Mouse (Mus musculus): Measurements from ENCODE around the gene Gnaq. TPM values are rescaled to one million over a fixed set of nuclear protein-coding genes. Genes with fewer than 3 reads are reported as not detected.

The Gnaq gene
- total and polyA plus RNA-seq, 3 experiments: 8.1 to 12.9 (median 8.2) TPM

GRCm38 (mm10) chr19:16339954-16340586 is 207.4 kb downstream of the Gnaq start:
- Histone ChIP-seq H3K9me3 (replicated peaks; ENCODE audit: low read length) (no peaks in the 10 kb centered on the region), H3K27ac (ENCODE audit: insufficient read depth, low read depth) (no peak overlapping the region), H3K27me3 (replicated peaks) (no peaks in the 10 kb centered on the region), H3K79me2 (replicated peaks; ENCODE audit: control insufficient read depth, extremely low read depth, insufficient read depth, poor library complexity, severe bottlenecking) (no peaks in the 10 kb centered on the region), H3K4me3 (replicated peaks in 1 of 3; ENCODE audit: low read depth in 2 of 3, low read length in 2 of 3, poor library complexity in 1 of 3) (no peak overlapping the region), H3K4me2 (ENCODE audit: insufficient read depth, low read depth, poor library complexity, severe bottlenecking) (no peak overlapping the region), H3K9ac (ENCODE audit: insufficient read depth, low read depth) (no peak overlapping the region), H3K36me3 (replicated peaks in 1 of 2; ENCODE audit: control insufficient read depth in 1 of 2, insufficient read depth in 1 of 2, low read length in 1 of 2) (peaks cover 15 to 46% of the 10 kb centered on the region in 2 experiments), H3K4me1 (ENCODE audit: control insufficient read depth in 1 of 2, insufficient read depth in 2 of 2) (peaks cover 0 to 36% of the 10 kb centered on the region in 2 experiments; a peak in 3 of 4 replicates)
- no peak for DNase-seq (ENCODE audit: extremely low read depth)
- TF ChIP-seq POLR2A (IDR thresholded peaks at IDR 0.05; ENCODE audit: low read depth, low read length) (no peak), MAZ (IDR thresholded peaks at IDR 0.05; ENCODE audit: low read depth, low read length) (no peak), USF1 (IDR thresholded peaks at IDR 0.05; ENCODE audit: low read depth, low read length) (no peak), MAFK (IDR thresholded peaks at IDR 0.05; ENCODE audit: insufficient replicate concordance, low read length) (no peak), MEF2A (IDR thresholded peaks at IDR 0.05; ENCODE audit: borderline replicate concordance, low read depth, low read length) (no peak), NRF1 (IDR thresholded peaks at IDR 0.05; ENCODE audit: low read depth, low read length) (no peak), ELF1 (IDR thresholded peaks at IDR 0.05; ENCODE audit: low read depth, low read length) (no peak), EP300 (IDR thresholded peaks at IDR 0.05; ENCODE audit: low read length) (no peak), CHD1 (IDR thresholded peaks at IDR 0.05; ENCODE audit: low read depth, low read length) (no peak), IRF4 (IDR thresholded peaks at IDR 0.05; ENCODE audit: low read depth, low read length) (no peak), HCFC1 (IDR thresholded peaks at IDR 0.05; ENCODE audit: low read depth, low read length) (no peak), MXI1 (IDR thresholded peaks at IDR 0.05; ENCODE audit: low read depth, low read length) (no peak), ZNF384 (IDR thresholded peaks at IDR 0.05; ENCODE audit: low read depth, low read length) (no peak), USF2 (conservative IDR thresholded peaks at IDR 0.05; ENCODE audit: low read depth, low read length) (no peak), SIN3A (IDR thresholded peaks at IDR 0.05; ENCODE audit: low read length) (no peak), POLR2AphosphoS2 (IDR thresholded peaks at IDR 0.05; ENCODE audit: low read depth, low read length) (no peak), ZC3H11A (IDR thresholded peaks at IDR 0.05; ENCODE audit: low read depth, low read length) (no peak)
- in situ Hi-C loops (cut with MboI; ENCODE audit: low pct_ligation_motif_present, low pct_unique_long_range_greater_than_20kb, low sequenced_read_pairs): loop anchor here (25.0 kb wide), 1 partner anchor 278 kb away; no protein-coding TSS in a partner anchor
- dilution Hi-C loops (cut with MboI; ENCODE audit: extremely low pct_ligation_motif_present, extremely low pct_unique_long_range_greater_than_20kb, low sequenced_read_pairs): no loop called here

GRCm38 (mm10) chr19:16342702-16343101 is 210.1 kb downstream of the Gnaq start:
- H3K4me2 ChIP-seq (ENCODE audit: insufficient read depth, low read depth, poor library complexity, severe bottlenecking): no peak overlapping the region
- no peak overlapping the region for H3K9ac ChIP-seq (ENCODE audit: insufficient read depth, low read depth)
- in situ Hi-C loops (cut with MboI; ENCODE audit: low pct_ligation_motif_present, low pct_unique_long_range_greater_than_20kb, low sequenced_read_pairs) (loop anchor here (25.0 kb wide), 1 partner anchor 280 kb away; no protein-coding TSS in a partner anchor), dilution Hi-C loops (cut with MboI; ENCODE audit: extremely low pct_ligation_motif_present, extremely low pct_unique_long_range_greater_than_20kb, low sequenced_read_pairs) (no loop called here)
- H3K79me2 ChIP-seq (replicated peaks; ENCODE audit: control insufficient read depth, extremely low read depth, insufficient read depth, poor library complexity, severe bottlenecking): no peaks in the 10 kb centered on the region
- no peak overlapping the region for H3K27ac ChIP-seq (ENCODE audit: insufficient read depth, low read depth)
- no peaks in the 10 kb centered on the region for H3K27me3 ChIP-seq (replicated peaks)
- no peaks in the 10 kb centered on the region for H3K9me3 ChIP-seq (replicated peaks; ENCODE audit: low read length)
- H3K36me3 ChIP-seq (replicated peaks in 1 of 2; ENCODE audit: control insufficient read depth in 1 of 2, insufficient read depth in 1 of 2, low read length in 1 of 2): peaks cover 9 to 53% of the 10 kb centered on the region in 2 experiments
- DNase-seq (ENCODE audit: extremely low read depth): no peak
- H3K4me1 ChIP-seq (ENCODE audit: control insufficient read depth in 1 of 2, insufficient read depth in 2 of 2): peaks cover 0 to 29% of the 10 kb centered on the region in 2 experiments; a peak in 3 of 4 replicates
- TF ChIP-seq MYC (IDR thresholded peaks at IDR 0.05; ENCODE audit: low read depth, low read length): no peak
- peak in 1 of 2 experiments; percentile 59; a peak in 3 of 4 replicates for TF ChIP-seq CTCF (conservative IDR thresholded peaks at IDR 0.05 in 1 of 2, IDR thresholded peaks at IDR 0.05 in 1 of 2; ENCODE audit: low read depth in 2 of 2, low read length in 2 of 2)
- TF ChIP-seq MAX (IDR thresholded peaks at IDR 0.05; ENCODE audit: low read length): no peak
- peak; percentile 29; the same call in 1 of the 2 replicates for TF ChIP-seq SMC3 (IDR thresholded peaks at IDR 0.05; ENCODE audit: low read depth, low read length)
- TF ChIP-seq RAD21 (IDR thresholded peaks at IDR 0.05; ENCODE audit: low read depth, low read length): peak; percentile 43
- TF ChIP-seq JUN (IDR thresholded peaks at IDR 0.05; ENCODE audit: insufficient read depth, low read depth, low read length): no peak
- no peak overlapping the region for H3K4me3 ChIP-seq (replicated peaks in 1 of 3; ENCODE audit: low read depth in 2 of 3, low read length in 2 of 3, poor library complexity in 1 of 3)

Data from CH12.LX (cell line).